Mouse (Mus musculus): ENCODE data around the gene Ccdc87. TPM values are rescaled to one million over a fixed set of nuclear protein-coding genes. Genes with fewer than 3 reads are reported as not detected.

The Ccdc87 gene
- 0.26 TPM in 1 of 2 replicates, not detected in the other for polyA plus RNA-seq (2011; ENCODE audit: insufficient read length, low read depth, missing spikeins)

GRCm38 (mm10) chr19:4839149-4839548 lies at the start of gene Ccdc87, which contains the start of gene Ccs:
Gene Ccdc87, plus strand, starts transcription at chr19:4839366.
Gene Ccs, minus strand, starts transcription at chr19:4839332.
- TF ChIP-seq POLR2A (IDR thresholded peaks at IDR 0.05; ENCODE audit: low read depth, low read length), result peak; percentile 97
- no peak for TF ChIP-seq CTCF (IDR thresholded peaks at IDR 0.05; ENCODE audit: borderline replicate concordance, insufficient read depth, low read length)
- Histone ChIP-seq H3K4me1 (ENCODE audit: control insufficient read depth, insufficient read depth, low read length) (no peaks in the 10 kb centered on the region), H3K27ac (ENCODE audit: insufficient read depth, low read length) (no peak within 1 kb of the TSS), H3K4me3 (ENCODE audit: insufficient read depth, low read length) (peak within 1 kb of the TSS; percentile 74)

GRCm38 (mm10) chr19:4793281-4793830 lies 45.8 kb upstream of the Ccdc87 start:
- Histone ChIP-seq H3K4me1 (ENCODE audit: control insufficient read depth, insufficient read depth, low read length) (0 out of 2 replicates have a peak, but pooled peaks cover 2% of the 10 kb centered on the region), H3K27ac (ENCODE audit: insufficient read depth, low read length) (peak overlapping the region; percentile 85), H3K4me3 (ENCODE audit: insufficient read depth, low read length) (peak overlapping the region; percentile 96)
- TF ChIP-seq POLR2A (IDR thresholded peaks at IDR 0.05; ENCODE audit: low read depth, low read length) (peak; percentile 76; the same call in 1 of the 2 replicates), CTCF (IDR thresholded peaks at IDR 0.05; ENCODE audit: borderline replicate concordance, insufficient read depth, low read length) (no peak)

- 0 out of 2 replicates have a peak, but pooled peaks cover 2% of the 10 kb centered on the region for H3K4me1 ChIP-seq (ENCODE audit: control insufficient read depth, insufficient read depth, low read length)
- TF ChIP-seq CTCF (IDR thresholded peaks at IDR 0.05; ENCODE audit: borderline replicate concordance, insufficient read depth, low read length) (no peak), POLR2A (IDR thresholded peaks at IDR 0.05; ENCODE audit: low read depth, low read length) (peak; percentile 77)
- peak within 1 kb of the TSS; percentile 85 for H3K27ac ChIP-seq (ENCODE audit: insufficient read depth, low read length)
- H3K4me3 ChIP-seq (ENCODE audit: insufficient read depth, low read length), result peak within 1 kb of the TSS; percentile 96
These were observed 45.2 kb upstream of the Ccdc87 start, which contains the start of gene Rbm4 for GRCm38 (mm10) chr19:4793831-4794422. Gene Rbm4, minus strand, starts transcription at chr19:4793901.

- Histone ChIP-seq H3K27ac (ENCODE audit: insufficient read depth, low read length) (no peak overlapping the region), H3K4me3 (ENCODE audit: insufficient read depth, low read length) (no peak overlapping the region), H3K4me1 (ENCODE audit: control insufficient read depth, insufficient read depth, low read length) (0 out of 2 replicates have a peak, but pooled peaks cover 2% of the 10 kb centered on the region)
- no peak for TF ChIP-seq POLR2A (IDR thresholded peaks at IDR 0.05; ENCODE audit: low read depth, low read length)
- no peak for TF ChIP-seq CTCF (IDR thresholded peaks at IDR 0.05; ENCODE audit: borderline replicate concordance, insufficient read depth, low read length)
These were observed 43.2 kb upstream of the Ccdc87 start for GRCm38 (mm10) chr19:4795929-4796328.

- H3K4me1 ChIP-seq (ENCODE audit: control insufficient read depth, insufficient read depth, low read length), result no peaks in the 10 kb centered on the region
- TF ChIP-seq POLR2A (IDR thresholded peaks at IDR 0.05; ENCODE audit: low read depth, low read length), result no peak
- no peak overlapping the region for H3K4me3 ChIP-seq (ENCODE audit: insufficient read depth, low read length)
- H3K27ac ChIP-seq (ENCODE audit: insufficient read depth, low read length), result peak overlapping the region; percentile 9; the same call in 1 of the 2 replicates
These were observed 41.3 kb upstream of the Ccdc87 start for GRCm38 (mm10) chr19:4797846-4798245.

- H3K4me1 ChIP-seq (ENCODE audit: control insufficient read depth, insufficient read depth, low read length), result no peaks in the 10 kb centered on the region
- no peak overlapping the region for H3K27ac ChIP-seq (ENCODE audit: insufficient read depth, low read length)
- no peak overlapping the region for H3K4me3 ChIP-seq (ENCODE audit: insufficient read depth, low read length)
- no peak for TF ChIP-seq POLR2A (IDR thresholded peaks at IDR 0.05; ENCODE audit: low read depth, low read length)
- no peak for TF ChIP-seq CTCF (IDR thresholded peaks at IDR 0.05; ENCODE audit: borderline replicate concordance, insufficient read depth, low read length)
These were observed 40.1 kb upstream of the Ccdc87 start for GRCm38 (mm10) chr19:4799083-4799482.

GRCm38 (mm10) chr19:4802691-4803091 lies 36.5 kb upstream of the Ccdc87 start:
- Histone ChIP-seq H3K27ac (ENCODE audit: insufficient read depth, low read length) (no peak overlapping the region), H3K4me3 (ENCODE audit: insufficient read depth, low read length) (no peak overlapping the region), H3K4me1 (ENCODE audit: control insufficient read depth, insufficient read depth, low read length) (no peaks in the 10 kb centered on the region)
- TF ChIP-seq CTCF (IDR thresholded peaks at IDR 0.05; ENCODE audit: borderline replicate concordance, insufficient read depth, low read length) (no peak), POLR2A (IDR thresholded peaks at IDR 0.05; ENCODE audit: low read depth, low read length) (no peak)

- Histone ChIP-seq H3K4me3 (ENCODE audit: insufficient read depth, low read length) (no peak overlapping the region), H3K27ac (ENCODE audit: insufficient read depth, low read length) (no peak overlapping the region), H3K4me1 (ENCODE audit: control insufficient read depth, insufficient read depth, low read length) (0 out of 2 replicates have a peak, but pooled peaks cover under 1% of the 10 kb centered on the region)
- no peak for TF ChIP-seq CTCF (IDR thresholded peaks at IDR 0.05; ENCODE audit: borderline replicate concordance, insufficient read depth, low read length)
- TF ChIP-seq POLR2A (IDR thresholded peaks at IDR 0.05; ENCODE audit: low read depth, low read length), result no peak
These were observed 35.9 kb upstream of the Ccdc87 start for GRCm38 (mm10) chr19:4803283-4803682.

- no peak for TF ChIP-seq POLR2A (IDR thresholded peaks at IDR 0.05; ENCODE audit: low read depth, low read length)
- TF ChIP-seq CTCF (IDR thresholded peaks at IDR 0.05; ENCODE audit: borderline replicate concordance, insufficient read depth, low read length), result no peak
- H3K4me1 ChIP-seq (ENCODE audit: control insufficient read depth, insufficient read depth, low read length), result peaks cover 5% of the 10 kb centered on the region
- H3K27ac ChIP-seq (ENCODE audit: insufficient read depth, low read length), result peak overlapping the region; percentile 69; the same call in 1 of the 2 replicates
- peak overlapping the region; percentile 57 for H3K4me3 ChIP-seq (ENCODE audit: insufficient read depth, low read length)
These were observed 28.9 kb upstream of the Ccdc87 start for GRCm38 (mm10) chr19:4810309-4810708.

- Histone ChIP-seq H3K4me3 (ENCODE audit: insufficient read depth, low read length) (peak overlapping the region; percentile 57), H3K4me1 (ENCODE audit: control insufficient read depth, insufficient read depth, low read length) (peaks cover 5% of the 10 kb centered on the region), H3K27ac (ENCODE audit: insufficient read depth, low read length) (peak overlapping the region; percentile 69)
- TF ChIP-seq CTCF (IDR thresholded peaks at IDR 0.05; ENCODE audit: borderline replicate concordance, insufficient read depth, low read length) (no peak), POLR2A (IDR thresholded peaks at IDR 0.05; ENCODE audit: low read depth, low read length) (no peak)
These were observed 28.5 kb upstream of the Ccdc87 start for GRCm38 (mm10) chr19:4810746-4811062.

Measured in embryonic fibroblast, embryonic 13.5 days (primary cell).